Mouse (Mus musculus) kidney, postnatal 36 days (tissue): ENCODE results near the gene Uspl1.

Experiments used
- DNase-seq, 2 experiments: peaks; one replicate each; pipeline ENCODE4 v3.0.0; 2021 to 2022; ENCODE audit warnings: mixed read lengths in 2 of 2

The Uspl1 gene

DNA sequence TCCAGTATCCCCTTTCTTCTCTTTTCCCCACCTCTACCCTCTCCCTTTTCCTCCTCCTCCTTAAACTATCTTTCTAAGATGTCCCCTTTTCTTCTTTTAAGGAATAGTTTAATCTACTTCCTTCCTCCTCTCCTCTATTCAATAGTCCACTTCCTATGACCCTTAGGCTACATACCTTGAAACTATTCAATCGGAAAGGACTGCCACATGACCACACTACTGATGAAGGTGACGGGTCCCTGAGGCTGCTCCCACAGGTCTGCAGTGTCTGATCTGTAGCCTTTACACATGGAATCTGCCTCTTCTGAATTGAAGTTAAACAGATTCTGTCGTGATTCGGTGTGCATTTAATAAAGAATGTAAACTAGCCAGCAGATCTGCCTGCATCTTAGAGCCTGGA lies 28.7 kb downstream of the Uspl1 start:
- peak in 1 of 2 experiments; percentile 41 for DNase-seq

- DNase-seq, result no peak
Measured at GRCm38 (mm10) chr5:149215540-149215939, 31.4 kb downstream of the Uspl1 start.

- no peak for DNase-seq
Measured at GRCm38 (mm10) chr5:149217524-149218357, 33.6 kb downstream of the Uspl1 start.

DNA sequence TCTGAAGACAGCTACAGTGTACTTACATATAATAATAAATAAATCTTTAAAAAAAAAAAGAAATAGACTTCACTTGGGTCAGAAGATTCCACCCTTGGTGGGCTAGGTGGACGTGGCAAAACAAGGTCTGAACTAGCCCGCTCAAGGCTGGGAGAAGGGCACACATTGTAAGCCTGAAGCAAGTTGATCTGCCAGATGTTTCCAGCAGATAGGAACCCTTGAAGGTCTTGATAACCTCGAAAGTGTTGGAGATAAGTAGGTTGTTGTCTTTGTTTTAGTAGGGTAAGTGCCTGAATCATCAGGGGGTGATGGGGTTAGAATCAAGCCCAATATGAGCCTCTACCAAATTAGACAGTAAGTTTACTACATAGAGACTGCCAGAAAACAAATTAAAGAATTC lies 35.3 kb downstream of the Uspl1 start:
- DNase-seq, result no peak

DNA sequence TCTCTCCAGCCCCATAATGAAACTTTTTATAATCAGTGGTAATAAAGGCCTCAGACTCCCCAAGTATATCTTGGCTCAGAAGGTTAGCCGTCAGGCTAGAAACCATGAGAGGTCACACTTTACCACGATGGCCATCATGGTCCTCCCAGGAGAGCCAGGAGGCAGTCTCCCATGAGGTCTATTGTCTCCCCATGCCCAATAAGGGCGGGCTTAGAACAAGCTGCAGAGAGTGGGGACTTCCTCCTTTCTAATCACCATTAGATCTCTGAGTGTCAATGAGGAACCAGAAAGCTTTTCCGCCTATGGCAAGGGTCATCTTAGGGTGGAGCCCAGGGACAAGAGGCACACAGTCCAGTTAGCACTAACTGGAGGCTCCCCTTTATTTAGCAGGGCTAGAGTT lies 37.2 kb downstream of the Uspl1 start:
- no peak for DNase-seq

- no peak for DNase-seq
Measured at GRCm38 (mm10) chr5:149224666-149225065, 40.5 kb downstream of the Uspl1 start.

GRCm38 (mm10) chr5:149228700-149229618 lies 44.8 kb downstream of the Uspl1 start:
- DNase-seq, result peak; percentile 99

- no peak for DNase-seq
Measured at GRCm38 (mm10) chr5:149229619-149230339, 45.6 kb downstream of the Uspl1 start.

- DNase-seq, result no peak
Measured at GRCm38 (mm10) chr5:149235002-149235401, 50.9 kb downstream of the Uspl1 start.

DNA sequence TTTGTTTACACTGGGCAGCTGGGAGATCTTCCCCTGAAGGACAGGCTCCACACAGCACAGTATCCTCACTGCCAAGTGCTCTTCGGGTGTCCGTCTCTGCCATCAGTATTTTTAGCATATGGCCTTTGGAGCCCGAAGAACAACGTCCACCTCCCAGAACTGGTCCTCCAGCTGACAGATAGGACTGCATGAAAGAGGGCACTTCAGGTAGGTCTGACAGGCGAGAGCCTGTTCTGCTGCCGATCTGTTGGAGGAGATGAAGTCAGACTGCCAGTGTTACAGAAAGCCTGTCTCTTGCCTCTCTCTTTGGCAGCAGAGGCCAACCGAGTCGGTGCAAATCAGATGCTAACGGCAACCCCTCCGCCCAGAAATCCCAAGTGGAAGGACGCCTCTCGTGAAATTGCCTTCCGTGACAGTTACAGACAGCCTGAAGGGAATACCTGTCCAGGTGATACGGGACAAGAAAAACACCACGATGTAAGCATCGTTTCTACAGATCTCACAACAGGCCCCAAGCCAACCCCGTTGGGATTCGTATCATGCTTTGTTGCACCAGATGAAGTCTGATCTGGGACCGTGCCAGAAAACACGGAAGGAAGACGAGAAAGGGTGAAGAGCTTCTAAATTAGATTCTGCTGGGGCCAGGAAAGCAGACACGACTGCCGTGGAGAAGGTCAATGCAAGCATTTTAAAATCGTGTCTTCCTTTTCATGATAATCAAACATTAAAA lies 53.2 kb downstream of the Uspl1 start:
- no peak for DNase-seq

DNA sequence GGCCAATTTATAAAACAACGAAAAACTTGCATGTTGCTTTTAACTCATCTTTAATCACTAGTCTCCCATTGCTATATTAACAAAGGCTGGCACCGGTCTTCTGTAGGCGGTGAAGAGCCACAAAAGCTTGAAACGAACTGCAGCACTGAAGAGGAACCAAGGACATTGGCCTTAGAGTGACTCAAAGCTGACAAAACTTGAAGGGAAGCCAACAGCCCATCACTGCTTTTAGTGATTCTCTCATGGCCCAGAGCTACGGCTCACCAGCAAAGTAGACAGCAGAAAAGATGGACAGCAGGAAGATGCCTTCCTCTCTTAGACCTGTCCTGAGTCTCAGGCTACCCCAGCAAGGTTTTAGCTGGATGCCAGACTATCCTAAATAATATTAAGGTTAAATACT lies 58.3 kb downstream of the Uspl1 start:
- DNase-seq, result no peak

- DNase-seq, result no peak
Measured at GRCm38 (mm10) chr5:149243053-149243452, 58.9 kb downstream of the Uspl1 start.

GRCm38 (mm10) chr5:149245391-149245964 lies 61.3 kb downstream of the Uspl1 start:
- DNase-seq, result no peak

DNA sequence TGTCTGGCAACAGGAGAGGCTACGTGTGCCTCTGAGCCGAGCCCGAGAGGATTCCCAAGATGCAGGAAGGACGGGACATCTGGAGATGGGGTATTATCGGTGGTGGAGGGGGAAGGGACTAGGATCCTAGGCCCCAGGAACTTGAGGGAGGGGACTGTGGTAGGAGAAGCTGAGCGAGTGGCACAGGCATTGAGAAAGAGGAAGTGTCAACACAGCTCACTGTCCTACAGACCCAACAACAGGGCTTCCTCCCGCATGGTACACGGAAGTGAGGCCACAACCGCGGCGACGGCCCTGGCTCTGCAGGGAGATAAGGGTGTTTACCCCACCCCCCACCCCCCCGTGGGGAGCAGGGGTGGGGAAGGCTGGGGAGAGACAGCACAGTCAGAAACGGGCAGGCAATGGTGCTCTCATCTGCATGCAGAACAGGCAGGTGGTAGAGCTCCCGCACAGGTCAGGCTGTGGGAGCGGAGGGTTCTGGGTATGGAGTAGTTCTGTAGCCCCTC lies 61.9 kb downstream of the Uspl1 start:
- DNase-seq, result peak; percentile 39 to 40

DNA sequence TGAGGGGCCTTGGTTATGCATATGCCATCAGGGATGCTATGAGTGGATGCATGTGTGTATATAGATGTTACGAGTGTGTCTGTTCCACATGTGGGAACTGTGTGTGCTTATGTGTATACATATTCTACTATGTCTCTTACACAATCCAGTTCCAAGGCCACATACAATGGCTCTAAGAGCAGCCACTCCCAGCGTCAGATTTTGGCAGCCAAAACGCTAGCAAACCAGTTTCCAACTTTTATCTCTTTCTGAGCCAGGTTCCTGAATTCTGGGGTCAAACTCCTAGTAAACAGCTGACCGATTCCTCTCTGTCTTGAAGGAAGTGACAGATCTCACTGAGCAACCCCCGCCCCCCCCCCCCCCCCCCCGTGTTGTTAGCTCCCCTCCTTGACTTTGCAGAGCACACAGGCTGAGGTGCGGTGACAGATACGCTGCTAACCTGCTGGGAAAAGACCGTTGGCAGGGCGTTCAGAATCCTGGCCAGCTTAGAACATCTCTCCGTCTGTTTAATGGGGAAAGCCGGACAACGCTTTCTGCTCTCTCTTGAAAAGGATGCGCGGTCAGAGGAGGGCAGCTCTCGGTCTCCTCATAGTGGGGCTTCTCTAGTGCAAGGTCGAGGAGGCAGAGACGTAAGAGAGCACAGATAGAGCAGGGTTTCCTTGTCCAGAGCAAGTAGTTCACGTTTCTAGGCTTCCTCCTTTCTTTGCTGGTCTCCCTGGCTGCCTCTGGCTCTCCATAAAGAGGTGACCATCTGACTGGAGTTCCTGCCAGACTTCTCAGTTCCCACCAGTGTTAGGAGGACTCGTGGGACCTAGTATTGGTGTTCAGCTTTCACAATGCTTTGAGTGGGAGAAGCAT lies 63.1 kb downstream of the Uspl1 start:
- no peak for DNase-seq

DNA sequence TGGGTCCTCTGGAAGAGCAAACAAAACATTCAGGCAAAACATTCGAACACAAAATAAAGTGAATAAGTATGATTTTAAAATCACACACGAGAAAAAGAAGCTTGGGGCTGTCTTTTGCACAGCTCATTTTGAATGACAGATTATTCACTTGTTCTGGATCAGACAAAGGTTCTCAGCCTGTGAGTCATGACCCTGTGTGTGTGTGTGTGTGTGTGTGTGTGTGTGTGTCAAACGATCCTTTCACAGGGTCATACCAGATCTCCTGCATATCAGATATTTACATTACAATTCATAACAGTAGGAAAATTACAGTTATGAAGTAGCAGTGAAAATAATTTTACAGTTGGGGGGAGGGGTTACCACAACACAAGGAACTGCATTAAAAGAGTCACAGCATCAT lies 68.2 kb downstream of the Uspl1 start:
- DNase-seq, result no peak

GRCm38 (mm10) chr5:149253491-149253890 lies 69.3 kb downstream of the Uspl1 start:
- no peak for DNase-seq

DNA sequence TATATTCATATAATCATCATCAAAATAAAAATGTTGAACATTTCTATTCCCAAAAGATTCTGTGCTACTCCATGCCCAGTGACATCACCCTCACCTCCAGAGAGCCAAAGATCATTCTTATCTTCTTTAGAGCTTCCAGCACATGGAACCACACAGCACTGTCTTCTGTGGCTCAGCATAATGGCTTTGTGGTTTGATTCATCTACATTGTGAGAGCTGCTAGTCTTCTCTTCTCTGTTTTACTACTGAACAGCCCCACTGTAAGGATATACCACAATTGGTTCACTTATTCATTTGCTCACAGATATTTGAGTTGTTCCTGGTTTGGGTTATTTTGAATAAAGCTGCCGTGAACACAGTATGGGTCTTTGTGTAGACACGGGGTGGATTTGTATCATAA lies 71.4 kb downstream of the Uspl1 start:
- DNase-seq, result no peak

DNA sequence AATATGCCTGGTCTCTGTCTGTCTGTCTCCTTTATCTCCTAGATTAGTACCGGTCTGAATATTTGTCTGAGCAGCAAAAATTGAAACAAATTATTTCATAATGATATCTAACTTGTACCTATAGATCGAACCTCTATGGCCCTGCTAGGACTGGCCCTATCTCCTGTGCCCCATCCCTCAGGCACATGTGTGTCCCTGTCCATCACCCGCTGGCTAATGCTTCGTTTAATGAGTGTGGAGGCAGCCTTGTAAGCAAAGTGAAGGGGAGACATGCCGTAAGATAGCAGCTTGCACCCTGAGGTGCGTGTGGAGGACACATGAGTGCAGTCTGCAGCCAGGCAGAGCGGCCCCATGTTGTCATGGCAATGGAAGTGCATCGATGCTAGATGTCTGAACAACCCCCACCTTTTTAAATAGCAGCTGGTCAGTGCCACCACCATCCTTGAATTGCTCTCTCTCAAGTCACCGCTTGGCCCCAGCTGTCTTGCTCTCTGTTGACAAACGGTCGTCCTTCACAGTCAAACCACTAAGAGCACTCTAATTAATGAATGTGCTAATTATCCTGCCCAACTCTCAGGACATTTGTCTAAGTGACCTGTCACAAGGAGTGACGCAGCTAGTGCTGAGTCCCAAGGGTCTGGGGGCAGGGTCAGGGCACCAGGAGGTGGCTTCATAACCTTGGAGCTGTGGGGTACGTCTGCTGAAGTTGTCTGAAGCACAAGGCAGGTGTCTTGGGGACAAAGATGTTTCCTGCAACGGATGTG lies 73.5 kb downstream of the Uspl1 start:
- no peak for DNase-seq

DNA sequence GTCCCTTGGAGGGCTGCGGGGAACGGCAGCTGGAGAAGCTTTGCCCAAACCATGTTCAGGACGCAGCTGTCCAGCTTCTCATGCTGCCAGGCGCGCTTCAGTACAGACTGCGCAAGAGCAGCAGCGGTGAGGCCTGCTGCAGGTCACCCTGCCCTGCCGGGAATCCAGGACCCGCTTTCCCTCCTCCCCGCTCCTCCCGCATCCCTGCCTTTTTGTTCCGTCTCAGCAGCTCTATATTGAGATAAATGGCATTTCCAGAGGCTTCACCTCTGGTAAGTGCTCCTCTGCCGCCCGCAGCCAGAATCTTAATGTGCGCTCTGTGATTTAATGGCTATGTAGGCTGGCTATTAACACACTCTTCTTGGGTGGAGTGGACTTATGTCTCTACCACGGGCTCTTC lies 74.9 kb downstream of the Uspl1 start:
- no peak for DNase-seq
